Mouse (Mus musculus): ENCODE results near the gene Chd1.

DNA sequence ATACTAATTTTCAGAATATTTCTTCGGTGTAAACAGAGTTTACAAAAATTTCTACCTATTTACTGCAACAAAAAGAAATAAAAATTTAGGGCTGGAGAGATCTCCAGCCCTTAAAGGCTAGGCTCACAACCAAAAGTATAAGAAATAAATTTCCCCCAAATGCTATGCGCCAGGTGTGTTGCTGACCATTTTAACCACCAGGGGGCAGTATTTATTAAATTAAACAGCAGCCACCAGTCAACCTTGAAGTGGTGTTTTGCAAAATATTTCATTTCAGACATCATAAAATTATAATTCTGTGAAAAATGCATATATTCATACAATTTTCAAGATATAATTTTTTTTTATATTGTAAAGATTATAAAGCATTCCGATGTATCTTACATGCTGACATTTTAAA, 82.3 kb downstream of the Chd1 start:
- TF ChIP-seq CTCF (IDR thresholded peaks at IDR 0.05; ENCODE audit: low read depth) (peak; percentile 58), EP300 (IDR thresholded peaks at IDR 0.05; ENCODE audit: low read depth) (no peak)
